Mouse (Mus musculus): ENCODE measurements around the gene Spx.

DNA sequence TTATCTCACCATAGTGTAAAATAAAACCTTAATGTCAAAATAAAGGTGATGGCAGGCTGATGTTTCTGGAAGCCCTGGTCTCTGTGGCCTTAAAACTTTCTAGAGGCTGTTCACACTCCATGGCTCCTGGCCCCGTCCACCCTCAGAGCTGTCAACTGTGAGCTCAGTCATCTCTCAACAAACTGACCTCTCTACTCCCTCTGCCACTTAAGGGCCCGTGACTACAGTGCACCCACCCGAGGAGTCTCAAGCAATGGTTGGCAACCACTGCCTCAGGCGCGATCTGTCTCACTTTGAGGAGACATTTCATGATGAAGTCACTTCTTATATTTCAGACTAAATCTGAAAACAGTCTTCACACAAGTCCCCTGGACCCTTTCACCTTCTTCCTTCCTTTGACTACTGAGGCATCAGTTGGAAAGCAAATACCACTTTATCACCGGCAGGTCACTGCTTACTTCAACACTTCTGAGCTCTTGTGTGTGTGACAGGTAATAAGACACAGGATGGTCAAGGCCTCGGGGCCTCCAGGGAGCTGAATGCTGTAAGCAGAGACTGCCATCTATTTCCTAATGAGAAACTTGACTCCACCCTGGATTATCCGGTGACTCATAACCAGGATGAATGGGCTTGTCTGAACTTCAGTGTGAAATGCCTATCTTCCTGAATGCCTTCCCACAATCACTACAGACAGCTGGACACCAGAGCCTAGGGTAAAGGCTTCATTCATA lies 47.3 kb upstream of the Spx start:
- TF ChIP-seq CTCF (conservative IDR thresholded peaks at IDR 0.05; ENCODE audit: low read length) (no peak), NANOG (IDR thresholded peaks at IDR 0.05; ENCODE audit: borderline replicate concordance, low read length) (no peak)
